Mouse (Mus musculus): ENCODE measurements around the gene Angptl2. TPM values are rescaled to one million over a fixed set of nuclear protein-coding genes. Genes with fewer than 3 reads are reported as not detected.

Angptl2 gene
- total RNA-seq (2021), result 100 to 1,000 TPM; 108 to 126 TPM

DNA sequence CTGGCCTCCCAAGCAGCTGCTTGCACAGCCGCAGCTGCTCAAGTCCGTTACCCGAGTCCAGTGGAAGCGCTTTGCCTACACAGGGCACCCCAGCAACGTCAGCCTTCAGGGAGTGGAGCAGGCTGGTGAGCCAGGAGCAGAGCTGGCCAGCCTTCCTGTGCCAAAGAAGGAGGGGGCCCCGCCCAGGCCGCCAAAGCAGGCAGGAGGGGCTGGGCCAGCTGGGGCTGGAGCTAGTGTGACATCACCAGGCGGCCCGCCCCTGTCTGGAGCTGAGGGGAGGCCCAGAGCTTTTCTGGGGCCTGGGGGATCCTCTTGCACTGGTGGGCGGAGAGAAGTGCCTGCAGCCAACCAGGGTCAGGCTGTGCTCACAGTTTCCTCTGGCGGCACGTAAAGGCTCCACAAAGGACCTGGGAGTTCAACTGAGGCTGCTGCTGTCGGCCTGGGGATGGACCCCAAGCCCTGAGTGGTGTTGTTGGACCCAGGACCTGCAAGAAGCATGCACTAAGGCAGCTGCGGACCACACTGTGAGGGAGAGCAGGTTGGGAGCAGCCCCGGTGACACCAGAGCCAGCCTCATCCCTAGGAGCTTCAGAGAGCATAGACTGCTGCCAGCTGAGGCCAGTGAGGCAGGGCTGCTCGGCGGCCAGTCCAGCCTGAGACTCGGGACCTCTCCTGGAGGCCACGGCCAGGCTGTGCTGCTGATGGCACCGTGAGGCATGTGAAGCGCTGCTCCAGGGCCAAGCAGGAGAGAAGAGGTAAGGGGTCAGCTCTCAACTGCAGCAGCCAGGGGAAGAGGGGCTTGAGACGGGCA, at the start of gene Angptl2:
Gene Angptl2 (plus strand): TSS at position 370 of the 810 bp plus-strand sequence.
- peak; percentile 95 for DNase-seq

- DNase-seq, result no peak
Observed at GRCm38 (mm10) chr2:33167060-33167459, 48.8 kb upstream of the Angptl2 start.

DNA sequence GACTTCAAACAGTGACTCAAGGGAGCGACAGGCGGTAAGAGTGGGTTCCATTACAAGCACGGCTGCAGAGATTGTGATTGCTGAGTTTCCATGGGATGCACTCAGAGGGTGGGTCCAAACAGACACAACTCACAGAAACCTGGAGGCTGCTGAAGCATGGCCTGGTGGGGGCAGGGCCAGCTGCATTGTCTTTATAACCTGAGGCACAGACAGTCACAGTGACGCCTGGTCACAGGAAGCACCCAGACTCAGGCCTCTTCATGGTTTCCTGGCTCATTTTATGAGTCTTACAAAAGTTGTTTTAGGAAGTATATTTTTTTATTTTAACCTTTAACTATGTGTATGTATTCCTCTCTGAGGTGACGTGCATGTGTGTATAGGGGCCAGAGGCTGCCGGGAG, 46.4 kb upstream of the Angptl2 start:
- DNase-seq, result no peak

DNA sequence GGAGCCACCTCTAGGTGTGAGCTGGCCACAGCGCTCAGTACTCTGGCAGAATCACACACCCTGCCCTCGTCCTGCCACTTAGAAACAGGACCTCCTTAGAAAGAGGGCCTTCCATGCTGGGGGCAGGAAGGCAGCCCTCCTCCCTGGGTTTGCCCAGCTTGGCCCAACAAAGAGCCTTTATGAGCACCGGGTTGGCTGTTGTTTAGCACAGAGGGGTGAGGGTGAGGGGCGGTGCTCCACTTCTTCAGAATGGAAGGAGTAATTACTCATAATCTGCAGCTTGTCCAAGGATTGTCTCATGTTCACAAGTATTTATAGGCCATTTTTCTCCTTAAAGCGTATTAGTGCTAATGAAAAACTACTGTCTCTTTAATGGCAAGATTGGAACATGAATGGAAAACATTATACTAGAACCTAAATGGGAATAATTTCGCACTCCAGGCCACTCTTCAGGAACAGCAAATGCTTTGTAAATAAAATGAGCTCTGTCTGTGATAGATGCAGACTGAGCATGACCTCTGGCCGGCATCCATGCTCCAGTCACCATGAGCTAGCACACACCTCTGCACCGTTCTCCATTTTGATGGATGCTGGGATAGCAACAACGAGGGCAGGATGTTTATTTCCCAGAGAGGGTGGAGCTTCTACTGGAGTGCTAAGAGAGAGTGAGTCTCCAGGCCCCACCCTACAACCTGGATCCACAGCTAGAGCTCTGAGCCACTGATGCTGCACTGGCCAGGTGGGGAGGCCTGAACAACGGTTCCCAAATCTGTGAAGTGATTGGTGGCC, 44.9 kb upstream of the Angptl2 start:
- no peak for DNase-seq

GRCm38 (mm10) chr2:33173126-33173525, 42.7 kb upstream of the Angptl2 start:
- DNase-seq, result no peak

GRCm38 (mm10) chr2:33173686-33174085, 42.2 kb upstream of the Angptl2 start:
- DNase-seq, result peak; percentile 57

GRCm38 (mm10) chr2:33176516-33176915, 39.4 kb upstream of the Angptl2 start:
- DNase-seq, result peak; percentile 25

- DNase-seq, result peak; percentile 22
Observed at GRCm38 (mm10) chr2:33176921-33177320, 38.9 kb upstream of the Angptl2 start.

GRCm38 (mm10) chr2:33177443-33178242, 38.2 kb upstream of the Angptl2 start:
- peak; percentile 75 for DNase-seq

DNA sequence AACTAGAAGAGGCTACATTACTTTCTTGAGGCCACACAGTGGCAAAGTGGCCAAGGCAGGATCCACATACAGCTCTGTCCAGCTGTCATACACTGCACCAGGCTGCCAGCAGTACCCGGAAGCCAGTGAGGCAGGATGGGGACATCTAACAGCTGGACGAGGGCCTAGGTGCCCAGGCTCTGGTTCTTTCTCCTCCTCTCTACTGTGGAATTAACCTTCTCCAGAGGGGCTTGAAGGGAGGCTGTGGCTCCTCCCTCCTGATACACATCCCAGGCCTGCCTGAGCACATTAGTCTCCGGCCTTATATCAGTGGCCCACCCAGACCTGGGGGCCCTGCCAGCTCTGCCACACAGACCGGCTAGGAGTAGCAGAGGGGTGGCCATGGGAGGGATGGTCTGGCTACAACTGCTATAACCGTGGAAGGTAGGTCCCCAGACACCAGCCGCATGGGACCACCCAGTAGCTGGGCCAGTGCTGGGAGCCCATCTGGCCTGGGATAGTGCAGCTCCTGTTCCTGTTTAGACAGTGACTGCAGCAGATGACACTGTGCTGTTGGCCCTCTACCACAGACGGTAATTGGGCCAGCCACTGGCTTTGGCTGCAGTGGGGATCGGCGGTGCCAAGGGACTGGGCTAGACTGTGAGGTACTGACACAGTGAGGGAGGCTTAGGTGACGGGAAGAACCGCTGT, 37.5 kb upstream of the Angptl2 start:
- peak; percentile 29 for DNase-seq

DNA sequence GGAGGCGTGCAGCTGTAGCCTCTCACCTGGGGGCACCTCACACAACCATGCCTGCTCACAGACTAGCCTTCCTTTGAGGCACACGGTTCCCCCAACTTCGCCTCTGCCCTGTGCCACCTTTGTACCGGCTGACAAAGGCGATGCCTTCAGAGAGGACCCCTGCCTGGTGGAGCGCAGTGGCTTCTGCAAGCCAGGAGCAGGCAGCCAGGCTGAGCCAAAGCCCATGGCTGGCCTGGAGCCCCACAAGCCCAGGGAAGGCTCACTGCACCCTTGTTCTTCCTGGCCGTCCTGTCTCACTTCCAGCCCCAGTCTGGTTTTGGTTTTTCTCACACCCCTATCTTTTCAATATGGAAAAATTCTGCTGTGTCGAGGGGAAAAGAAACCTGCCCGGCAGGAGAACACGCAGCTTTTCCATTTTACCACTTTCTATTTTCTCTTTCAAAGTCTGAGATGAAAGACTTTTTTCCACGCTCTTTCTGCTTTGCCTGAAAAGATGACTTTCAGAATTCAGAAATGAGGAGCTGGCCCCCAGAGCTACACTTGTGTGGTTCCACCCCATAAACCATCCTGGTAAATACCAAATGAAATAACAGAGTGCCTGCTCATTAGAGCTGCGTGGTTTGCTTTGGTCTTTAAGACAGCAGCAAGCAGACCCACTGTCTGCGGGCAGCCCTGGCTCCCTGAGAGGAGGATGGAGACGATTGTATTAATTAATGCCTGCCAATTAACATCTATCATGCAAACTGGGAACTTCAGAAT, 36.5 kb upstream of the Angptl2 start:
- DNase-seq, result no peak

- DNase-seq, result no peak
Observed at GRCm38 (mm10) chr2:33179930-33180630, 35.8 kb upstream of the Angptl2 start.

DNA sequence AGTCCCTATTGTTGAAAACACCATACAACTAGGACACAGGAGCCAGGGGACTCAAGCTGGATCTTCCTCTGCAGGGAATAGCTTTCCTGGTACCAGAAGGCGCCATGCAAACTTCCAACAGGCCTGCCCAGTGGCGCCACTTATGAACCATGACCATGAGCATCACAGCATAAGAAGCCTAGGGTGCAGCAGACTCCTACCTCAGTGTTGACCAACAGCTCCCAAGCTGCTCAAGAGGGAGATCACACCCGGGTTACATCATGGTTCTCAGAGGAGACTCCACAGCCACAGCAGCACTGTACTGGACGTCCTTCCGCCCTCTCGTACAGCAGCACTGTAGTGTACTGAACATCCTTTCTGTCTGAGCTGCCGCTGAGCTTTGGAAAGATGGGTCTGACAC, 32.5 kb upstream of the Angptl2 start:
- DNase-seq, result no peak

DNA sequence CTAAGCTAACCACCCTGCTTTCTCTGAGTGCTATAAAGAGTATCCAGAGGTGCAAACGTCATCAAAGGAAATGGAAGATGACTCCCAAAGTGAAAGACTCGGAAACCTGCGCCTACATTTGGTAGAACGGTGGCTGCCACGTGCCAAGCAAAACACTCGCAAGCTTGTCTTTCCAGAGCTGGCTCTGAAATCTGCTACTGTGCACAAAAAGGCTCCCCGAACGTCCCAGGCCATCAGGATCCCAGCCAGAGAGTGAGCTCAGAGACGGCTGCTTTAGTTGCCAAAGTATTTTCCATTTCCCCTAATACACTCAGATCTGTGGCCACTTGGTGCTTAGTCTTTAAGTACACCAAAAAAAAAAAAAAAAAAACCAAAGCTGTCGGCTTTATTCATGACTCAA, 31.2 kb upstream of the Angptl2 start:
- DNase-seq, result peak; percentile 79

DNA sequence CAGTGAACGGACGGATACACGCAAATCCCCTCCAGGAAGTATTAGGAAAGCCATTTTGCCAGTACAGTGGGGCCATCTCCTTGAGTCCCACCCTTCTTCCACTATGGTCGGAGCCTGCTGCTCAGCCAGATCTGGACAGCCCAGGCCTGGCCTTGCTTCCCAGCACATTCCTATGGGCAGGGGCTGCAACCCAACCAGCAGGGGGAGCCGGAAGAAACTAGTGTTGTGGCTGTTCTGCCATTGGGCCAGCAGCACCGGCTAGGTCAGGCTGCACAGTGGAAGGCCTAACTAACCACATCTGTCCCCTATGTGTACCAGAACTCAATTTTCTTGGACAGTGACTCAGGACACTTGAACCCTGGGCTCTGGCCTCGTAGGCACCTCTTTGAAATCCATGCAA, 30.6 kb upstream of the Angptl2 start:
- peak; percentile 67 for DNase-seq

- peak; percentile 63 for DNase-seq
Observed at GRCm38 (mm10) chr2:33186505-33186904, 29.4 kb upstream of the Angptl2 start.

- DNase-seq, result peak; percentile 81
Observed at GRCm38 (mm10) chr2:33187874-33188273, 28.0 kb upstream of the Angptl2 start.

- DNase-seq, result no peak
Observed at GRCm38 (mm10) chr2:33188925-33189670, 26.8 kb upstream of the Angptl2 start.

GRCm38 (mm10) chr2:33189976-33190375, 25.9 kb upstream of the Angptl2 start:
- DNase-seq, result no peak
